Mouse (Mus musculus): Measurements from ENCODE around the gene Cyp4f15.
A peak's percentile ranks its signal among the peaks of the same experiment; 100 is the strongest.
"Not testable (repeated sequence)": the region's sequence is repeated elsewhere in the genome, so short reads cannot be mapped to it uniquely, and the experiment has no call there.

Gene Cyp4f15

GRCm38 (mm10) chr17:32685048-32685750 lies at the start of gene Cyp4f15:
Gene Cyp4f15, plus strand, starts transcription at chr17:32685627.
- no peak for DNase-seq

DNA sequence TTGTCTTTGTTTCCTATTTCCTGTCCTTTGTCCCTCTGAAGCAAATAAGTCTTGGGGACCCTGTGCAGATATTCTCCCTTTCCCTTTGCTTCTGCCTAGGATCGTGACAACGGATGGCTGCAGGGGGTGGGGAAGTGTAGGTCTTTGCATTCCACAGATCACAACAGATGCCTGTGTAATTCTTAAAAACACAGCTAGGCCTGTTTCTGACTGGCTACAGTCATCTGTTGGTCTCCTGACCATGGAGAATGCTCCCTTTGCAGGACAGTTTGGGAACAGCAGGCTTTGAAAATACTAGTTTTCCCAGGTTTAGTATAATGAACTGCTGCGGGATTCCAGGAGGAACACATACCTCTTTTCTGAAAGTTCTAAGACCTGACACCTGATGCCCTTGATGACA lies 49.1 kb upstream of the Cyp4f15 start:
- DNase-seq: no peak

DNA sequence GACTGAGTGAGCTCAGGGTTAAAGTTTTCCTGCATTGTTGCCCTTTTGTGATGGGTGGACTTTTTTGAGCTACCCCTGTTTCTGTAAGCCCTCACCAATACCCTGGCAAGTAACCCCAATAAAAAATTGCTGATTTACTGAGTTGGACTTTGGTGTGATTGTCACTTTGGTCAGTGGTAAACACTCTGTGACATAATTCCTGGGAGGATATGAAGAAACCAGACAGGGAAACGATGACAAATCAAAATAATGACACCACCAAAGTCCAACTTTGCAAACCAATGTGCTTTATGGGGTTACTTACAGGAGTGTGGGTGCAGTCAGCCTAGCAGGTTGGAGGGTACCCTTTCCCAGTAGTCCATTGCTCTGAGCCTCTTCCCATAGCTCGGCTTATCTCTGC lies 48.3 kb upstream of the Cyp4f15 start:
- DNase-seq: no peak

DNA sequence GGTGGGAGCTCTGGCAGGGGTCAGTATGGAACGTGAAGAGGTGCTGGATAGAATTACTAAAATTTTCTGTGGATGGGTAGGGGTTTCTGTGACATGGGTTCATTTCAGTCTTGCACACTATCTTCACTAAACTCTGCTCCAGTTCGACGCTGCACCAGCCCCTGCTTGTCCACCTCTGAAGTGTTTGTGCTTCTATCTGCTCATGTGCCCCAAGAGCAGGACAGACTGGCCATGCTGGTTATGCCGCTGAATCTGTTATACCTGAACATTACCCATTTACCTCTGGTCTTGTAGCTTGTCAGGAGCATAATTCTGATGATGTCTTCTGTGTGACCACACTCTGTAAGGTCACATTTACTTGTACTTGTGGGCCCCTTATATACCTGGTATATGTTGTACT lies 38.8 kb upstream of the Cyp4f15 start:
- DNase-seq: no peak

DNA sequence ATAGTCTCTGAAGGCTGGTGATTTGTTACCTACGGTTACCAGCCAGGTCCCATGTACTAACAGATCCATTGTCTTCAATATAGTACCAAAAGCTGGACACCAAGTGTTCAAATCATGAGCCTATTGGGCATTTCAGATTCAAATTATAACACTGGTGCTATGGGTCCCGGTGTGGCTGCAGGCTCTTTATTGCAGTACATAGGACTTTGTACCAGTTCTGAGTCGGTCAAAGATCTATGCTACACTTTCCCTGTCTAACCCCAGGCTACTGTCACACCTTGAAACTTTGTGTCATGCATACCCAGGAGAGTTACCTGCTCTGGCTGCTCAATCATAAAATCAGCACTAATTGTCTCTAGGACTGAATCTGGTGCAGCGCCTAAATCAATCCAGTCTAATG lies 31.6 kb upstream of the Cyp4f15 start:
- DNase-seq: no peak

DNA sequence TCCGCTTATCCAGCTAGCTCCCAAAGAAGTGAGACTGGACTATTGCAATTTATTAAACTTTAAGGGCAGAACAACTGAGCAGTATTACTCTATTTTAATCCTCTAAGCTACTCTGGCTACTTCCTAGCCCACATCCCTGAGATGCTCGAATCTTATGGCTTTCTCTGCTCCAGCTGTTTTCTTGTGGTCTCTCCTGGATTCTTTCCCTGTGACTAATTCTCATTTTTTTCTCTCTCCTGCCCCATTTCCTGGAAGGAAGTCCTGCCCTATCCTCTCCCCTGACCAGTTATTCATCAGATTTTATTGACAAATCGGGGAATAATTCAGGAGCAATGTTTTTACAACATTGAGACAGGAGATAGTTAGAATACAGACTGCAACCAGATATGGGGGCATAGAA lies 28.4 kb upstream of the Cyp4f15 start:
- no peak for DNase-seq

DNA sequence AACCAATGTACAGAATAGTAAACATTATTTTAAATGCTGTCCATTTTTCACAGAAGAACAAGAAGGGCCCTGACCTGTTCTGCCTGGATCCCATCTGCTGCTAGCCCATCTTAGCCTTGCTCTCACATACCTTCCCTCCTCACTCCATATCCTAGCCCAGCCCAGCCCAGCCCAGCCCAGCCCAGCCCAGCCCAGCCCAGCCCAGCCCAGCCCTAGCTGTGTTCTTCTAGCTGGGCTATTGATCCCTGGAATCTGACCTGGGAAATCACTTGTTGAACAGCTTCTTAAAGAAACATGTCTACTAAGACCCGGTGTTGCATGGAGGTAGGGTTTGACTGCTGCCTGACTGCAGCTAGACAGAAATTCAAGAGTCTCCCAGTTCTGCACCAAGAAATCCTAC lies 27.2 kb upstream of the Cyp4f15 start:
- DNase-seq: no peak

GRCm38 (mm10) chr17:32658712-32659111 lies 26.7 kb upstream of the Cyp4f15 start, which contains the start of gene Cyp4f40:
Gene Cyp4f40, plus strand, starts transcription at chr17:32658900.
- DNase-seq: no peak

GRCm38 (mm10) chr17:32673976-32674375 lies 11.5 kb upstream of the Cyp4f15 start:
- DNase-seq: no peak

GRCm38 (mm10) chr17:32676040-32676635 lies 9.3 kb upstream of the Cyp4f15 start:
- DNase-seq: no peak

- peak; percentile 59 to 67 for DNase-seq
These were observed 5.0 kb upstream of the Cyp4f15 start for GRCm38 (mm10) chr17:32680404-32680803.

DNA sequence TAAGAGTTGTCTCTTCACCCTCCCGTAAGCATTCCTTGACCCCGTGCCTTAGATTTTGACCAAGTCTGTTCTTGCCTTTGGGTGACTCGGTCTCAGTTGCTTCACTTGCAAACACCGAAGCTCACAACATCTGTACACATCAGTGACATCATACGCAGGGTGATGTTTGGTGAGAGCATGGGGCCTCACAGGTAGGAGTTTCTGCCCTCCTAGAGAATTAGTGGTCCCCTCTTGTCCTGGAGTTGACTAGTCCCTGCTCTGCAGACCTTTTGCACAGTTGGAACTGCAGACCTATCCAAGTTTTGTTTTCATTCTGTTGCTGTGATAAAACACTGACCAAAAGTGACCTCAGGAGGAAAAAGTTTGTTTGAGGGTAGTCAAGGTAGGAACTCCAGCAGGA lies 1.3 kb downstream of the Cyp4f15 start:
- no peak for DNase-seq

DNA sequence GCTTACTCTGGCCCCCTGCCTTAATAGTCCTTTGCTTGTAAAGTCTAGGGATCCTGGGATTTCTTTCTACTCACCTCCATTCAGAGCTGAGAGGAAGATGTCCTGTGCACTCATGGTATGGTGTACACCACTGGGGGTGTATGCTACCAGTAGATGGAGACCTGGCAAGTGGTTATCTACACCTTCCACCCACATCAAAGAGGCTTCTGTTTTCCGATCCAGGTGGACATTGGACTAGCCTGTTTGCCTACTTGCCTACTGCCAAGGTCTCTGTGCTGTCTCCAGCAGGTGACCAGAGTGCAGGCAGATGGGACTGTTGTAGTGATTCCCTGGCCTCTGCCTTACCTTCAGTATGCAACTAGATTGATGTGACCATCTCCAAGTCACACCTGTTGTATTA lies 5.5 kb downstream of the Cyp4f15 start:
- DNase-seq: no peak

DNA sequence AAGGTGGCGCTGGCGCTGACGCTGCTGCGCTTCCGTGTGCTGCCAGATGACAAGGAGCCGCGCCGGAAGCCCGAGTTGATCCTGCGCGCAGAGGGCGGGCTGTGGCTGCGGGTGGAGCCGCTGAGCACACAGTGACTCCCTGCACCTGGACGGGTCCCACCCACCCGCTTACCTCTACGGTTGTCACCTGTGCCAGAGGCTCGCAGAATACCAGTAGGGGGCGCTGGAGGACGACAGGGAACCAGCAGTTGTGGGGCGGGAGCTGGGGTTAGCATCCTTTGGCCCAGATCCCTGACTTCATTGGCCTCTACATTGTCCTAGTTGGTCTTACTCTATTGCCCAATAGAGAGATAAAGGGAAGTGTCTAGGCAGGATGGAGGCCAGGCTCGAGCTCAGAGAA lies 17.4 kb downstream of the Cyp4f15 start:
- peak; percentile 29 to 40 for DNase-seq

DNA sequence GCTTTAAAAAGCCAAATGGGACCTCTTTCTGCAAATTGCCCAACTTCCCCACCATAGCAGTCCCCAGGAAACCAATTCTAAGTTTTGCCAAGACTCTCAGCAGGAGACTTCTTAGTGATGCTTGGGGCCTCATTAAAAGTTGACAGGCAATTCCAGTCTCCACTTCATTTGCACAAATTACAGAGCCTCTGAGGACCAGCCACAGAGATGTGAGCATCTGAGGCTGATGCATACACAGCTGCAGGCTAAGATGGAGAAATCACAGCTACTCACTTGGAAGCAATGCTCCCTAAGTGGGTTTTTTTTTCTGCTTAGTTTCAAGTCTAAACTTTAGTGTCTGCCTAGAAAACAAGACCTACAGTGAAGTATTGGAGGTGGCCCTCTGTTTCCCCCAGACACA lies 25.1 kb downstream of the Cyp4f15 start:
- not testable (repeated sequence) for DNase-seq

- not testable (repeated sequence) for DNase-seq
These were observed 36.7 kb downstream of the Cyp4f15 start for GRCm38 (mm10) chr17:32722151-32722550.

DNA sequence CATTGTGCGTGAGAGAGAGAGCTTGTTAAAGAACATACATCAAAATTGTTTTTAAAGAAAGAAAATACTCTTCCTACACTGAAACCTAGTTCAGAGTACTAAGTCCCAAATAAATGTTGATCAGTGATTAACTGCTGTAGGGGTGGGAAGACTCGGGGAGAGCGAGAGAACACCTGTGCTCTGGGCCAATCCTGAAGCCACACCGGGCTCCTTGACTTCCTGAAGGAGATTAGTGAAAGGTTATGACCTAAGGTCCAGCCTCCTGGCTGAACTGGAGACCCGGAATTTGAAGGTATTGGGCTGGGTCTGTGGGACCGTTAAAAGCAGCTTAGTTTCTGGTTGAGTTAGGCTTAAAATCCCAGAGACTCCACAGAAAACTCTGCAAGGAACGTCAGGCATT lies 37.3 kb downstream of the Cyp4f15 start:
- no peak for DNase-seq

DNA sequence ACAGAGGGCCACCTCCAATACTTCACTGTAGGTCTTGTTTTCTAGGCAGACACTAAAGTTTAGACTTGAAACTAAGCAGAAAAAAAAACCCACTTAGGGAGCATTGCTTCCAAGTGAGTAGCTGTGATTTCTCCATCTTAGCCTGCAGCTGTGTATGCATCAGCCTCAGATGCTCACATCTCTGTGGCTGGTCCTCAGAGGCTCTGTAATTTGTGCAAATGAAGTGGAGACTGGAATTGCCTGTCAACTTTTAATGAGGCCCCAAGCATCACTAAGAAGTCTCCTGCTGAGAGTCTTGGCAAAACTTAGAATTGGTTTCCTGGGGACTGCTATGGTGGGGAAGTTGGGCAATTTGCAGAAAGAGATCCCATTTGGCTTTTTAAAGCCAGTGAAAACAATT lies 40.9 kb downstream of the Cyp4f15 start:
- not testable (repeated sequence) for DNase-seq

DNA sequence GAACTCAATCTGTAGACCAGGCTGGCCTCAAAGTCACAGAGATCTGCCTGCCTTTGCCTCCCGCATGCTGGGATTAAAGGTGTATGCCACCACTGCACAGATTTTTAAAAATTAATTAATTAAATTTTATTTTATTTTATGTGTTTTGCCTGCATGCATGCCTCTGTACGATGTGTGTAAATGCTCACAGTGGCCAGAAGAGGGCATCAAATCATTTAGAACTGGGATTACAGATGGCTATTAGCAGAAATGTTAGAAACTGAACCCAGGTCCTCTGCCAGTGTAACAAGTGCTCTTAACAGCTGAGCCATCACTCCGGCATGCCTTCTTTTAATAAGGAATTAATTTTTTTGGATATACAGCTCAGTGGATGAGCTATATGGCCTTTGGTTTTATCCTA lies 43.6 kb downstream of the Cyp4f15 start:
- no peak for DNase-seq

- DNase-seq: no peak
These were observed 53.0 kb downstream of the Cyp4f15 start for GRCm38 (mm10) chr17:32738406-32738805.

DNA sequence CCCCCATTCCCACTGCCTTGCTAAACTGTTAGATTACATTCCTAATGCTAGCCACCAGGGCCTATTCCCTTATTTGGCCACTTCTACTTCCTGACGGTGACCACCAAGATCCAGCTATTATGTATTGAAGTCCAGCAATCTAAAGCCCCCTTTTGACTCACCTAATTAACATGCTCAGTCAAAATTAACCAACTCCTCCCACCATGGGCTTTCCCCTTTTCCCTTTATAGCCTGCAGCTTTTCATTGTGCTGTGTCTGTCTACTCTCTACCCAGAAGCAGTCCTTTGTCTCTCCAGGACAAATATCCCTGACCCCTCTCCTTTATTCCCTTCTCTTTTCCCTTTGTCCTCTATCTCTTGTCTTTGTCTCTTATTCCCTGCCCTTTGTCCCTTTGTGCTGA lies 55.6 kb downstream of the Cyp4f15 start:
- DNase-seq: no peak

DNA sequence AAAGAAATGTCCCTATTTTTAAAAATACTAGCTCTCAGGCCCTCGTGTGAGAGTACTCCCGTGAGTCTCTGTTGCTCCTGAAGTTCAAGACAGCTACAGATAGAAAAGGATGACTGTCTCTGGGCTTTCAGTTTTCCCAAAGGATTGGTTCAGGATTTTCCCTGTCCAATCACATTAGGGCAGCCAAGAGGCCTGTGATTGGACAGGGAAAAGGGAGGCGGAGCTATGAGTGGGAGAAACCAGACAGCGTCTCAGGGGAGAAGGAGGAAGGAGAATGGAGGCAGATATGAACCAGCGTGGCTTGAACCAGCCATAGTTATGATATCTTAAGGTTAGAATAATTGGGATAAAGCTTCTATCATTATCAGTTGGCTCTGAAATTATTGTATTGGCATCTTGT lies 65.2 kb downstream of the Cyp4f15 start:
- no peak for DNase-seq
